Mouse (Mus musculus): ENCODE measurements around the gene Atp7a.

The Atp7a gene

DNA sequence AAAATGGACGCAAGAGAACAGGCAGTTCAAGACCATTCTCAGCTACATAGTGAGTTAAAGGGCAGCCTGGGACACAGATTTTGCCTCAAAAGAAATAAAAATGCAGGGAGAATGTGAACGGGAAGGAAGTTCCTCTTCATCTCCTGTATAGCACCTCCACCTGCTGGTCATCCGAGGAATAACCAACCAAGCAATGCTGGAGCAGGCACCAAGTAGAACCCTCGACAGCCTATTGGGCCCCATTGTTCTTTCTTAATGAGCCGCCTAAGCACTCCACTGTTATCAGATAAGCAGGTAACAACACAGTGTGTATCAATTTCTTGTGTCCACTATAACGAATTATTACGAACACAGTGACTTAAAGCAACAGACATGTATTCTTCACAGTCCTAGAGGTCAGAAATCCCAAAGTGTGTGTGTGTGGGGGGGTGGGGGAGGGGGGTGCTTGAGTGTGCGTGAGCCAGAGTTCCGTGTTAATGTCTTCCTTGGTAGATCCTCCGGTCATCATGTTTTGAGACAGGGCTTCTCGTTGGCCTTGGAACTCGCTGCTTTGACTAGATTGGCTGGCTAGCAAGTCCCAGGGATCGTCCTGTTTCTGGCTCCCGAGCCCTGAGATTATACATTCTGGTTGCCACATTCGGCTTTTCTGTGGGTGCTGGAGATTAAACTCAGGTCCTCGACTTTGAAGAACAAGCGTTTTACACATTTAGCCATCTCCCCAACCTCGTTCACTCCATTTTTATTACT, 144.2 kb downstream of the Atp7a start:
- peak; percentile 15 for DNase-seq (ENCODE audit: low spot score)

DNA sequence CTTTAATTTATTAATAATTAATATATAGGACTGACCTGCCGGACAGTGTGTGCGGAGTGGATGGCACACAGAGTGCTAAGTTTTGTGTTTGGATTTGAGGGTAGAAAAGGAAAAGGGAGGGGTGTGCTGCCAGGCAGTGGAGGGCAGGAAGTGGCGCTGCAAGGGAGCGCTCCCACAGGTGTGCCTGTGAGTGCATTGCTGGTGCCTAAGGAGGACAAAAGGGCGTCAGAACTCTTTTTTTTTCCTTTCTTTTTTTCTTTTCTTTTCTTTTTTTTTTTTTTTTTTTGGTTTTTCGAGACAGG, 144.7 kb downstream of the Atp7a start:
- DNase-seq (ENCODE audit: low spot score), result no peak

All from urinary bladder, postnatal 10 days (tissue).